Mouse (Mus musculus) forebrain, embryonic 14.5 days (tissue): ENCODE results near the gene Rnf212b. TPM values are rescaled to one million over a fixed set of nuclear protein-coding genes. Genes with fewer than 3 reads are reported as not detected.
"Not testable (repeated sequence)": the region's sequence is repeated elsewhere in the genome, so short reads cannot be mapped to it uniquely, and the experiment has no call there.

Experiments
- ATAC-seq: fragments of 200-750 bp; cut with Nextera tagmentation; 2 replicates; pipeline ENCODE4 v1.8.0; 2017; ENCODE audit warnings: mild to moderate bottlenecking, moderate library complexity
- DNase-seq: peaks from one replicate; pipeline ENCODE4 v3.0.0-alpha.2; 2015; ENCODE audit warnings: low spot score
- H3K27ac ChIP-seq: fragments of 300-500 bp; sonication (generic); 2 replicates; pipeline ENCODE4 v1.5.1; 2014; ENCODE audit warnings: low read depth, mild to moderate bottlenecking, control low read depth, low read length, moderate library complexity
- H3K27me3 ChIP-seq: fragments of 300-500 bp; sonication (generic); replicated peaks from 2 replicates; pipeline ENCODE4 v1.6.1; 2014; ENCODE audit warnings: low read length, control low read depth, mixed read lengths; ENCODE audit not compliant: control insufficient read depth, insufficient read depth
- H3K36me3 ChIP-seq: fragments of 300-500 bp; sonication (generic); 2 replicates; pipeline ENCODE4 v1.6.1; 2014; ENCODE audit warnings: low read length, control low read depth; ENCODE audit not compliant: control insufficient read depth, insufficient read depth
- H3K4me1 ChIP-seq: fragments of 300-500 bp; sonication (generic); 2 replicates; pipeline ENCODE4 v1.6.1; 2014; ENCODE audit warnings: antibody characterized with exemption, low read length, control low read depth; ENCODE audit not compliant: control insufficient read depth, insufficient read depth
- H3K4me2 ChIP-seq: fragments of 300-500 bp; sonication (generic); 2 replicates; pipeline ENCODE4 v1.6.1; 2014; ENCODE audit warnings: mild to moderate bottlenecking, control low read depth, low read length
- H3K4me3 ChIP-seq: fragments of 300-500 bp; sonication (generic); 2 replicates; pipeline ENCODE4 v1.5.1; 2014; ENCODE audit warnings: low read depth, low read length, control low read depth
- H3K9ac ChIP-seq: fragments of 300-500 bp; sonication (generic); 2 replicates; pipeline ENCODE4 v1.6.1; 2014; ENCODE audit warnings: mild to moderate bottlenecking, low read length, control low read depth, moderate library complexity
- H3K9me3 ChIP-seq: fragments of 300-500 bp; sonication (generic); replicated peaks from 2 replicates; pipeline ENCODE4 v1.6.1; 2016; ENCODE audit warnings: low read length, control low read depth, mixed read lengths; ENCODE audit not compliant: control insufficient read depth
- WGBS: fragments of 180-500 bp; shearing (Covaris S2); extraction: QIAGEN DNeasy Blood & Tissue Kit; methylation state at CpG from one replicate; pipeline ENCODE4 v1.1.7; 2014; 5-methylcytosine and 5-hydroxymethylcytosine counted together
- polyA plus RNA-seq: library from polyadenylated mRNA; unstranded; fragments of >200 nt; fragmentation: Nextera tagmentation; extraction: Ambion mirVana; gene quantifications from 2 replicates; pipeline ENCODE4 v1.2.1, GENCODE M21; 2014

Gene Rnf212b
- not detected in 2 replicates for polyA plus RNA-seq

GRCm38 (mm10) chr14:54813991-54814390, at the start of gene Rnf212b:
Rnf212b (plus strand) TSS chr14:54814141.
- H3K4me3 ChIP-seq: no peak within 1 kb of the TSS

GRCm38 (mm10) chr14:54766937-54767336, 47.0 kb upstream of the Rnf212b start:
- not testable (repeated sequence) for H3K4me1 ChIP-seq, ATAC-seq, H3K36me3 ChIP-seq, H3K4me3 ChIP-seq, H3K27ac ChIP-seq, DNase-seq, H3K9me3 ChIP-seq, H3K4me2 ChIP-seq, H3K27me3 ChIP-seq, H3K9ac ChIP-seq
- WGBS: 92% methylated on average over 4 of the region's 7 CpGs

More at GRCm38 (mm10) chr14:54813991-54814390, at the start of gene Rnf212b:
- Histone ChIP-seq H3K9ac (no peak within 1 kb of the TSS), H3K9me3 (no peaks in the 10 kb centered on the region), H3K27ac (no peak within 1 kb of the TSS), H3K27me3 (no peaks in the 10 kb centered on the region), H3K4me1 (no peaks in the 10 kb centered on the region), H3K4me2 (no peak within 1 kb of the TSS), H3K36me3 (no peaks in the 10 kb centered on the region)
- ATAC-seq (no peak), DNase-seq (no peak)
- WGBS: 90% methylated on average over 29 of the region's 29 CpGs

- 86% methylated on average over 10 of the region's 10 CpGs for WGBS
- no peaks in the 10 kb centered on the region for H3K36me3 ChIP-seq
- no peaks in the 10 kb centered on the region for H3K9me3 ChIP-seq
- H3K4me1 ChIP-seq: no peaks in the 10 kb centered on the region
- H3K4me3 ChIP-seq: no peak overlapping the region
- ATAC-seq (no peak), DNase-seq (no peak)
- no peaks in the 10 kb centered on the region for H3K27me3 ChIP-seq
- H3K27ac ChIP-seq: no peak overlapping the region
- H3K9ac ChIP-seq: no peak overlapping the region
- H3K4me2 ChIP-seq: no peak overlapping the region
Measured at GRCm38 (mm10) chr14:54768314-54769067, 45.5 kb upstream of the Rnf212b start.

- 94% methylated on average over 5 of the region's 5 CpGs for WGBS
- ATAC-seq (no peak), DNase-seq (no peak)
- Histone ChIP-seq H3K4me2 (no peak overlapping the region), H3K4me3 (no peak overlapping the region), H3K27me3 (no peaks in the 10 kb centered on the region), H3K36me3 (no peaks in the 10 kb centered on the region), H3K4me1 (no peaks in the 10 kb centered on the region), H3K9ac (no peak overlapping the region), H3K27ac (no peak overlapping the region), H3K9me3 (no peaks in the 10 kb centered on the region)
Measured at GRCm38 (mm10) chr14:54769068-54769425, 44.9 kb upstream of the Rnf212b start.

- H3K27ac ChIP-seq: no peak overlapping the region
- H3K4me3 ChIP-seq: no peak overlapping the region
- no peak overlapping the region for H3K4me2 ChIP-seq
- H3K9me3 ChIP-seq: no peaks in the 10 kb centered on the region
- no peaks in the 10 kb centered on the region for H3K27me3 ChIP-seq
- no peak for DNase-seq
- no peaks in the 10 kb centered on the region for H3K36me3 ChIP-seq
- no peak for ATAC-seq
- H3K9ac ChIP-seq: no peak overlapping the region
- 94% methylated on average over 5 of the region's 5 CpGs for WGBS
- H3K4me1 ChIP-seq: no peaks in the 10 kb centered on the region
Measured at GRCm38 (mm10) chr14:54770373-54770772, 43.6 kb upstream of the Rnf212b start.

- Histone ChIP-seq H3K36me3 (no peaks in the 10 kb centered on the region), H3K9ac (no peak overlapping the region), H3K4me1 (no peaks in the 10 kb centered on the region), H3K9me3 (no peaks in the 10 kb centered on the region), H3K27ac (peak overlapping the region; percentile 59; the same call in 1 of the 2 replicates), H3K4me2 (no peak overlapping the region), H3K27me3 (no peaks in the 10 kb centered on the region), H3K4me3 (no peak overlapping the region)
- peak; percentile 58; the same call in 1 of the 2 replicates for ATAC-seq
- WGBS: 74% methylated on average over 20 of the region's 20 CpGs
- peak; percentile 58 for DNase-seq
Measured at GRCm38 (mm10) chr14:54772333-54772856, 41.5 kb upstream of the Rnf212b start.

- H3K27me3 ChIP-seq: 0 out of 2 replicates have a peak, but pooled peaks cover 5% of the 10 kb centered on the region
- H3K4me2 ChIP-seq: no peak overlapping the region
- DNase-seq: peak; percentile 19
- 84% methylated on average over 7 of the region's 7 CpGs for WGBS
- no peaks in the 10 kb centered on the region for H3K9me3 ChIP-seq
- H3K4me1 ChIP-seq: no peaks in the 10 kb centered on the region
- no peak overlapping the region for H3K27ac ChIP-seq
- no peak overlapping the region for H3K4me3 ChIP-seq
- no peak overlapping the region for H3K9ac ChIP-seq
- no peaks in the 10 kb centered on the region for H3K36me3 ChIP-seq
- ATAC-seq: no peak
Measured at GRCm38 (mm10) chr14:54775534-54776041, 38.4 kb upstream of the Rnf212b start.

- no peak for ATAC-seq
- H3K27me3 ChIP-seq: 0 out of 2 replicates have a peak, but pooled peaks cover 5% of the 10 kb centered on the region
- H3K4me2 ChIP-seq: no peak overlapping the region
- no peak for DNase-seq
- no peaks in the 10 kb centered on the region for H3K9me3 ChIP-seq
- no peaks in the 10 kb centered on the region for H3K36me3 ChIP-seq
- no peak overlapping the region for H3K4me3 ChIP-seq
- H3K27ac ChIP-seq: no peak overlapping the region
- WGBS: 93% methylated on average over 5 of the region's 5 CpGs
- H3K4me1 ChIP-seq: no peaks in the 10 kb centered on the region
- no peak overlapping the region for H3K9ac ChIP-seq
Measured at GRCm38 (mm10) chr14:54776768-54777167, 37.2 kb upstream of the Rnf212b start.

GRCm38 (mm10) chr14:54777893-54778292, 36.0 kb upstream of the Rnf212b start:
- 81% methylated on average over 4 of the region's 4 CpGs for WGBS
- no peak overlapping the region for H3K4me2 ChIP-seq

More at GRCm38 (mm10) chr14:54777893-54778292, 36.0 kb upstream of the Rnf212b start:
- Histone ChIP-seq H3K27ac (no peak overlapping the region), H3K27me3 (0 out of 2 replicates have a peak, but pooled peaks cover 8% of the 10 kb centered on the region), H3K4me1 (no peaks in the 10 kb centered on the region), H3K9ac (no peak overlapping the region), H3K4me3 (no peak overlapping the region), H3K36me3 (no peaks in the 10 kb centered on the region), H3K9me3 (no peaks in the 10 kb centered on the region)
- no peak for DNase-seq
- ATAC-seq: no peak
